Comparison of ENCODE assay signal across 10 mouse cellular contexts in genomic region chr3:21557963-21558441, GRCm38 (mm10).
DNase-seq lines count a peak whose midpoint lies in the region; ATAC-seq and TF ChIP-seq lines count a peak whose summit lies in the region.
"Had no signal": no experiment of that assay in that cellular context is flagged by ENCODE, and none has a peak within 500 bp of the region (broad histone marks: within the 10 kb centered on the region; RNA-seq: fewer than 3 reads in every experiment).

No protein-coding gene starts in this region.

- H3K9ac ChIP-seq in liver, postnatal 0 days (replicated peaks) = no peak overlapping the region
- H3K9ac ChIP-seq: limb, embryonic 12.5 days had no signal

- H3K27me3 ChIP-seq in liver, postnatal 0 days (ENCODE audit: insufficient read depth, low read length) = no peaks in the 10 kb centered on the region
- H3K27me3 ChIP-seq: limb, embryonic 12.5 days had no signal

- TF ChIP-seq CTCF in liver, postnatal 0 days (IDR thresholded peaks at IDR 0.05; ENCODE audit: low read depth) = no peak

- no peak overlapping the region for H3K4me2 ChIP-seq in liver, postnatal 0 days (ENCODE audit: low read depth, low read length)
- H3K4me2 ChIP-seq: limb, embryonic 12.5 days had no signal

- peak; percentile 52 to 74 for DNase-seq in left cerebral cortex, adult 18-20 months (ENCODE audit: low spot score in 2 of 2)
- no peak for DNase-seq in left cerebral cortex, adult 11 months (ENCODE audit: low spot score)
- peak; percentile 12 for DNase-seq in cerebellum, adult 11-12 months
- DNase-seq in frontal cortex, postnatal 25 days (ENCODE audit: low spot score in 2 of 2) = peak; percentile 52
- DNase-seq in layer of hippocampus, adult 11-12 months (ENCODE audit: low spot score) = peak; percentile 77
- peak; percentile 64 to 69 for DNase-seq in right cerebral cortex, adult 2 months (ENCODE audit: low spot score in 2 of 2)
- DNase-seq in liver, postnatal 0 days = no peak
- no peak for DNase-seq in thymus, adult 18-20 months

- no peak overlapping the region for H3K27ac ChIP-seq in liver, postnatal 0 days (ENCODE audit: low read depth)
- H3K27ac ChIP-seq: limb, embryonic 12.5 days had no signal

- H3K4me1 ChIP-seq in liver, postnatal 0 days (ENCODE audit: insufficient read depth) = no peaks in the 10 kb centered on the region
- H3K4me1 ChIP-seq: limb, embryonic 12.5 days had no signal

- no peak for ATAC-seq in liver, postnatal 0 days

- WGBS in liver, postnatal 0 days (ENCODE audit: insufficient replicate concordance) = 84% methylated on average over 12 of the region's 12 CpGs

- no peak for TF ChIP-seq EP300 in liver, postnatal 0 days (IDR thresholded peaks at IDR 0.05; ENCODE audit: low read depth)

- no peaks in the 10 kb centered on the region for H3K36me3 ChIP-seq in liver, postnatal 0 days (replicated peaks; ENCODE audit: insufficient read depth, low read length)
- H3K36me3 ChIP-seq: G1E; limb, embryonic 12.5 days had no signal

- H3K9me3 ChIP-seq in liver, postnatal 0 days (ENCODE audit: low read length) = no peaks in the 10 kb centered on the region
- H3K9me3 ChIP-seq: G1E; limb, embryonic 12.5 days had no signal

- no peak overlapping the region for H3K4me3 ChIP-seq in liver, postnatal 0 days (ENCODE audit: low read depth, low read length)
- H3K4me3 ChIP-seq: limb, embryonic 12.5 days had no signal

Comparison
In these comparisons a context has a peak if more than half of its experiments do, and no peak if none do; other contexts are left out.
1. DNase-seq: peak in left cerebral cortex, adult 18-20 months (2 of 2), cerebellum, adult 11-12 months (single experiment), frontal cortex, postnatal 25 days (2 of 2), layer of hippocampus, adult 11-12 months (single experiment) and right cerebral cortex, adult 2 months (2 of 2); none in left cerebral cortex, adult 11 months (single experiment), liver, postnatal 0 days (single experiment) and thymus, adult 18-20 months (0 of 2).